Mouse (Mus musculus) adrenal gland, adult 18-20 months (tissue): Measurements from ENCODE around the gene Zfp39. TPM values are rescaled to one million over a fixed set of nuclear protein-coding genes. Genes with fewer than 3 reads are reported as not detected.
"Not testable (repeated sequence)": the region's sequence is repeated elsewhere in the genome, so short reads cannot be mapped to it uniquely, and the experiment has no call there.

Source experiments
- DNase-seq, 2 experiments: peaks; one replicate each; pipeline ENCODE4 v3.0.0; 2021 to 2022; ENCODE audit warnings: low spot score in 2 of 2
- total RNA-seq, 2 experiments: library from RNA; stranded (reverse); gene quantifications; 1 replicate in 1 of 2; 2 replicates in 1 of 2; pipeline ENCODE4 v1.2.3; 2021

Gene Zfp39
- total RNA-seq, 2 experiments from 2014 or later = 3.3 to 4.1 TPM

- not testable (repeated sequence) for DNase-seq
These were observed 65.1 kb downstream of the Zfp39 start, which contains the start of gene Olfr311 for GRCm38 (mm10) chr11:58838951-58839350. TSS of gene Olfr311 (plus strand) at chr11:58839251.

Other genes with a start within 250 kb of the Zfp39 start
- gene Olfr322, start 245.4 kb downstream of the Zfp39 start, total RNA-seq = not detected
- gene Olfr320, start 223.1 kb downstream of the Zfp39 start, total RNA-seq = not detected
- not detected for gene Olfr319, start 205.1 kb downstream of the Zfp39 start, total RNA-seq
- not detected for gene Olfr318, start 180.2 kb downstream of the Zfp39 start, total RNA-seq
- gene Olfr317, start 165.0 kb downstream of the Zfp39 start, total RNA-seq = not detected
- gene Olfr316, start 151.5 kb downstream of the Zfp39 start, total RNA-seq = not detected
- not detected for gene Olfr315, start 131.0 kb downstream of the Zfp39 start, total RNA-seq
- not detected for gene Olfr314, start 121.3 kb downstream of the Zfp39 start, total RNA-seq
- 1 to 10 TPM; 2.6 to 3.1 TPM for gene Fam183b, start 102.3 kb downstream of the Zfp39 start, total RNA-seq
- not detected for gene Olfr313, start 89.2 kb downstream of the Zfp39 start, total RNA-seq
- gene Olfr312, start 75.0 kb downstream of the Zfp39 start, total RNA-seq = not detected
- not detected for gene Olfr311, start 65.0 kb downstream of the Zfp39 start, total RNA-seq
- gene Gm12258, start 57.1 kb downstream of the Zfp39 start, total RNA-seq = 1 to 10 TPM; 4.1 to 5.7 TPM
- gene 2810021J22Rik, start 37.0 kb downstream of the Zfp39 start, total RNA-seq = 1 to 10 TPM; 4.0 to 5.9 TPM
- gene Btnl10, start 13.7 kb upstream of the Zfp39 start, total RNA-seq = not detected
- 100 to 1,000 TPM; 171 to 177 TPM for gene Rnf187, start 34.7 kb upstream of the Zfp39 start, total RNA-seq
- 1 to 10 TPM; 5.8 to 6.0 TPM for gene Hist3h2ba, start 44.7 kb upstream of the Zfp39 start, total RNA-seq
- gene Hist3h2a, start 50.5 kb upstream of the Zfp39 start, total RNA-seq = 10 to 100 TPM; 13.3 to 17.6 TPM
- under 1 TPM; 0.06 to 0.10 TPM for gene Trim17, start 50.5 kb upstream of the Zfp39 start, total RNA-seq
- gene Trim11, start 73.9 kb upstream of the Zfp39 start, total RNA-seq = 10 to 100 TPM; 22.0 to 27.1 TPM
- 1 to 10 TPM in 1 of 2 experiments, under 1 TPM in 1; 0.99 to 2.4 TPM for gene Obscn, start 232.2 kb upstream of the Zfp39 start, total RNA-seq